Mouse (Mus musculus) large intestine, adult 2 months (tissue): ENCODE results near the gene Mmel1. TPM values are rescaled to one million over a fixed set of nuclear protein-coding genes. Genes with fewer than 3 reads are reported as not detected.
A peak's percentile ranks its signal among the peaks of the same experiment; 100 is the strongest.

ENCODE experiments used
- DNase-seq: peaks from one replicate; pipeline ENCODE4 v3.0.0-alpha.2; 2012; ENCODE audit warnings: low read depth, low spot score
- WGBS: fragments of 180-500 bp; shearing (Covaris S2); methylation state at CpG from one replicate; pipeline ENCODE4 v1.1.7; 2018; 5-methylcytosine and 5-hydroxymethylcytosine counted together
- polyA plus RNA-seq: library from polyadenylated mRNA; depleted of rRNA; stranded (reverse); fragments of >200 nt; gene quantifications from 2 replicates; pipeline ENCODE4 v1.2.3, GENCODE M21; 2012

Mmel1 gene
- polyA plus RNA-seq, 1 experiment = not detected

- WGBS = 62% methylated on average over 3 of the region's 3 CpGs
- DNase-seq = no peak
Measured at GRCm38 (mm10) chr4:154863436-154863935, 5.9 kb upstream of the Mmel1 start.

- peak; percentile 69 for DNase-seq
- WGBS = under 1% methylated on average over 18 of the region's 18 CpGs
Measured at GRCm38 (mm10) chr4:154864271-154864771, 5.1 kb upstream of the Mmel1 start.

- WGBS = 87% methylated on average over 18 of the region's 18 CpGs
- DNase-seq = no peak
Measured at GRCm38 (mm10) chr4:154864961-154865760, 4.2 kb upstream of the Mmel1 start.

- 72% methylated on average over 5 of the region's 5 CpGs for WGBS
- no peak for DNase-seq
Measured at GRCm38 (mm10) chr4:154866391-154866790, 3.0 kb upstream of the Mmel1 start.

- 82% methylated on average over 6 of the region's 6 CpGs for WGBS
- no peak for DNase-seq
Measured at GRCm38 (mm10) chr4:154867257-154867656, 2.1 kb upstream of the Mmel1 start.

GRCm38 (mm10) chr4:154870721-154871120 lies 1.3 kb downstream of the Mmel1 start:
- 78% methylated on average over 4 of the region's 4 CpGs for WGBS
- DNase-seq = no peak

GRCm38 (mm10) chr4:154871757-154872251 lies 2.4 kb downstream of the Mmel1 start:
- WGBS = 14% methylated on average over 13 of the region's 13 CpGs
- no peak for DNase-seq

- 69% methylated on average over 6 of the region's 6 CpGs for WGBS
Measured at GRCm38 (mm10) chr4:154873186-154873585, 3.8 kb downstream of the Mmel1 start.

GRCm38 (mm10) chr4:154877864-154878548 lies 8.6 kb downstream of the Mmel1 start:
- DNase-seq = peak; percentile 94
- WGBS = 9% methylated on average over 18 of the region's 18 CpGs

More at GRCm38 (mm10) chr4:154873186-154873585, 3.8 kb downstream of the Mmel1 start:
- no peak for DNase-seq

- WGBS = 62% methylated on average over 6 of the region's 6 CpGs
- DNase-seq = no peak
Measured at GRCm38 (mm10) chr4:154880730-154881129, 11.3 kb downstream of the Mmel1 start.

GRCm38 (mm10) chr4:154882014-154882659 lies 12.8 kb downstream of the Mmel1 start:
- no peak for DNase-seq
- WGBS = 20% methylated on average over 14 of the region's 14 CpGs

GRCm38 (mm10) chr4:154885416-154885815 lies 16.0 kb downstream of the Mmel1 start:
- DNase-seq = no peak
- WGBS = 59% methylated on average over 11 of the region's 11 CpGs

- no peak for DNase-seq
- 74% methylated on average over 13 of the region's 13 CpGs for WGBS
Measured at GRCm38 (mm10) chr4:154886876-154887592, 17.6 kb downstream of the Mmel1 start.

- no peak for DNase-seq
- 73% methylated on average over 15 of the region's 15 CpGs for WGBS
Measured at GRCm38 (mm10) chr4:154887593-154888250, 18.3 kb downstream of the Mmel1 start.

- DNase-seq = no peak
- WGBS = 54% methylated on average over 14 of the region's 14 CpGs
Measured at GRCm38 (mm10) chr4:154890887-154891286, 21.5 kb downstream of the Mmel1 start.

- whole genome bisulfite sequencing = 83% methylated on average over 5 of the region's 5 CpGs
- no peak for DNase-seq
Measured at GRCm38 (mm10) chr4:154895549-154895948, 26.2 kb downstream of the Mmel1 start.

GRCm38 (mm10) chr4:154897676-154898465 lies 28.5 kb downstream of the Mmel1 start:
- DNase-seq = no peak

More at GRCm38 (mm10) chr4:154897676-154898465, 28.5 kb downstream of the Mmel1 start:
- WGBS = 55% methylated on average over 6 of the region's 6 CpGs
